Mouse (Mus musculus): ENCODE measurements around the gene Snai3. TPM values are rescaled to one million over a fixed set of nuclear protein-coding genes. Genes with fewer than 3 reads are reported as not detected.

The Snai3 gene
- polyA plus RNA-seq, 1 experiment from 2014 or later: 1.4 TPM

DNA sequence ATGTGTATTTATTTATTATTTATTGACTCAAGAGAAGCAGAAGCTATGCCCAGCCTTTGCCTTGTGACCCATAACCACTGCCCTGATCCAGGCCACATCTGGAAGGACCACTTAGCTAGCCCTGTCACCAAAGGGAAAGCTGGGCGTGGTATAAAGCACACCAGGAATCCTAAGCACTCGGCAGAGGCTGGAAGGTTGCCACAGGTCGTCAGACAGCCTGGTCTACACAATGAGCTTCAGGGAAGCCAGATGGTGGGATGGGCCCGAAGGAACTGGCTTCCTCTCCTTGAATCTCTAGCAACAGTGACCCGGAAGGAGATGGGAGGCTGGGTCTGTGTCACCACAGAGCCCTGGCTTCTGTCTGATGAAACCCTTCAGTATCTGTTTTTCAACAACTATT, 36.9 kb downstream of the Snai3 start:
- ATAC-seq (ENCODE audit: low FRiP score, low TSS enrichment) (no peak), DNase-seq (ENCODE audit: low spot score) (no peak)
- Histone ChIP-seq H3K27me3 (ENCODE audit: control insufficient read depth, insufficient read depth, low read length) (no peaks in the 10 kb centered on the region), H3K9ac (ENCODE audit: low read length) (no peak overlapping the region), H3K9me3 (ENCODE audit: control insufficient read depth, low read length) (no peaks in the 10 kb centered on the region), H3K27ac (replicated peaks) (no peak overlapping the region), H3K4me3 (ENCODE audit: low read depth, low read length) (no peak overlapping the region), H3K4me2 (replicated peaks; ENCODE audit: low read depth) (no peak overlapping the region), H3K36me3 (ENCODE audit: control insufficient read depth, insufficient read depth, low read length) (no peaks in the 10 kb centered on the region), H3K4me1 (replicated peaks; ENCODE audit: control insufficient read depth, insufficient read depth) (no peaks in the 10 kb centered on the region)
- 25% methylated on average over 5 of the region's 5 CpGs for WGBS
- TF ChIP-seq EP300 (optimal IDR thresholded peaks at IDR 0.05): no peak
- no peak for TF ChIP-seq CTCF (IDR thresholded peaks at IDR 0.05; ENCODE audit: low read depth)

DNA sequence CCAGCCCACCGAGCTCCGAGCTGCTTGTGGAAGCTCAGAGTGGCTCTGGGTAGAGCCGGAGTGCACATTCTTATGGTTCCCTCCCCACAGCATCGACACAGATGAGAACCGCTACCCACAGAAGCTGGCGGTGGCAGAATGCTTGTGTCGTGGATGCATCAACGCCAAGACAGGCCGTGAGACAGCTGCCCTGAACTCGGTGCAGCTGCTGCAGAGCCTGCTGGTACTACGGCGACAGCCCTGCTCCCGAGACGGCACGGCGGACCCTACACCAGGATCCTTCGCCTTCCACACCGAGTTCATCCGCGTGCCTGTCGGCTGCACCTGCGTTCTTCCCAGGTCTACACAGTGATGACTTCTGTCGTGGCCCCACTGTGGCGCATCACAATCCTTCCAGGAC, 37.3 kb downstream of the Snai3 start:
- Histone ChIP-seq H3K4me2 (replicated peaks; ENCODE audit: low read depth) (no peak overlapping the region), H3K4me3 (ENCODE audit: low read depth, low read length) (no peak overlapping the region), H3K36me3 (ENCODE audit: control insufficient read depth, insufficient read depth, low read length) (no peaks in the 10 kb centered on the region), H3K9me3 (ENCODE audit: control insufficient read depth, low read length) (no peaks in the 10 kb centered on the region), H3K27me3 (ENCODE audit: control insufficient read depth, insufficient read depth, low read length) (no peaks in the 10 kb centered on the region), H3K4me1 (replicated peaks; ENCODE audit: control insufficient read depth, insufficient read depth) (no peaks in the 10 kb centered on the region), H3K27ac (replicated peaks) (no peak overlapping the region), H3K9ac (ENCODE audit: low read length) (no peak overlapping the region)
- 87% methylated on average over 24 of the region's 24 CpGs for WGBS
- no peak for DNase-seq (ENCODE audit: low spot score)
- ATAC-seq (ENCODE audit: low FRiP score, low TSS enrichment): no peak
- TF ChIP-seq EP300 (optimal IDR thresholded peaks at IDR 0.05) (no peak), CTCF (IDR thresholded peaks at IDR 0.05; ENCODE audit: low read depth) (no peak)

DNA sequence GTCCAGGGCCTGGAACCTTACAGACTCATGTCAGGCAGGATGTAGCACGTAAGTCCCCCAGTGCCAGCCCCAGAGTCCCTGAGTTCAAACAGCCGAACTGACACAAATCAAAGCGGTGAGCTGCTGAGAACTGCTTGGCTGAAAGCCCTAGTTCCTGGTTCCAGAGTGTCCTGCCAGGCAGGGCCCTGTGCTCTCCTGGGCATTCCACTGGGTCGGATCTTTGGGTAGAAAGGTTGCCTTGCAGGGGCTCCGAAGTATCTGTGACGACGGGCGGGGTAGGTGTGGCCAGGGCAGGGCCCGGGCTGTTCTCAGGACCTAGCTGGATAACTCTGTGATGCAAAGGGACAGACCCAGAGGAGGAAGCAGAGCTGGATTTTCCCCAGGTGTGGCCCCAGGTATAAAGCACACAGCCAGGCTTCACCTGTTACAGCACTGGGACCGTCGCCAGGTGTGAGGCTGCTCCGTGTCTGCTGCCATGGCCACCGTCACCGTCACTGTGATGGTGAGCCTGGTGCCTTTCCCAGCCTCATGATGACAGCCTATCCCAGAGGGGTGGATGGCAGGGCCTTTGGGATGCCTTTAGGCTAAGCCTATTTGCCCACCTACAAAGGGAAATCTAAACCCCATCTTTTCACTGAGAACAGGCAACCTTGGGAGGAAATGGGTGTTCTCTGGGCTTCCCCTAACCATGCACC, 39.0 kb downstream of the Snai3 start, which contains the start of gene Il17c:
Il17c (plus strand) TSS at position 645 of the 695 bp plus-strand sequence.
- DNase-seq (ENCODE audit: low spot score) (peak; percentile 90), ATAC-seq (ENCODE audit: low FRiP score, low TSS enrichment) (peak; percentile 92)
- Histone ChIP-seq H3K4me2 (replicated peaks; ENCODE audit: low read depth) (no peak within 1 kb of the TSS), H3K27me3 (ENCODE audit: control insufficient read depth, insufficient read depth, low read length) (no peaks in the 10 kb centered on the region), H3K4me1 (replicated peaks; ENCODE audit: control insufficient read depth, insufficient read depth) (no peaks in the 10 kb centered on the region), H3K4me3 (ENCODE audit: low read depth, low read length) (no peak within 1 kb of the TSS), H3K9me3 (ENCODE audit: control insufficient read depth, low read length) (no peaks in the 10 kb centered on the region), H3K36me3 (ENCODE audit: control insufficient read depth, insufficient read depth, low read length) (0 out of 2 replicates have a peak, but pooled peaks cover 5% of the 10 kb centered on the region), H3K9ac (ENCODE audit: low read length) (no peak within 1 kb of the TSS), H3K27ac (replicated peaks) (peak within 1 kb of the TSS; percentile 37; the same call in 1 of the 2 replicates)
- 61% methylated on average over 14 of the region's 14 CpGs for WGBS
- TF ChIP-seq EP300 (optimal IDR thresholded peaks at IDR 0.05): no peak

GRCm38 (mm10) chr8:122419881-122420555, 40.5 kb downstream of the Snai3 start:
- H3K9me3 ChIP-seq (ENCODE audit: control insufficient read depth, low read length): no peaks in the 10 kb centered on the region
- no peak for TF ChIP-seq EP300 (optimal IDR thresholded peaks at IDR 0.05)
- TF ChIP-seq CTCF (IDR thresholded peaks at IDR 0.05; ENCODE audit: low read depth): no peak
- DNase-seq (ENCODE audit: low spot score) (no peak), ATAC-seq (ENCODE audit: low FRiP score, low TSS enrichment) (no peak)
- no peak overlapping the region for H3K9ac ChIP-seq (ENCODE audit: low read length)
- H3K27me3 ChIP-seq (ENCODE audit: control insufficient read depth, insufficient read depth, low read length): no peaks in the 10 kb centered on the region
- peaks cover 18% of the 10 kb centered on the region for H3K36me3 ChIP-seq (ENCODE audit: control insufficient read depth, insufficient read depth, low read length)
- WGBS: 62% methylated on average over 9 of the region's 9 CpGs
- H3K4me1 ChIP-seq (replicated peaks; ENCODE audit: control insufficient read depth, insufficient read depth): no peaks in the 10 kb centered on the region
- H3K4me2 ChIP-seq (replicated peaks; ENCODE audit: low read depth): no peak overlapping the region
- H3K4me3 ChIP-seq (ENCODE audit: low read depth, low read length): no peak overlapping the region
- H3K27ac ChIP-seq (replicated peaks): no peak overlapping the region; the same call in 1 of the 2 replicates

DNA sequence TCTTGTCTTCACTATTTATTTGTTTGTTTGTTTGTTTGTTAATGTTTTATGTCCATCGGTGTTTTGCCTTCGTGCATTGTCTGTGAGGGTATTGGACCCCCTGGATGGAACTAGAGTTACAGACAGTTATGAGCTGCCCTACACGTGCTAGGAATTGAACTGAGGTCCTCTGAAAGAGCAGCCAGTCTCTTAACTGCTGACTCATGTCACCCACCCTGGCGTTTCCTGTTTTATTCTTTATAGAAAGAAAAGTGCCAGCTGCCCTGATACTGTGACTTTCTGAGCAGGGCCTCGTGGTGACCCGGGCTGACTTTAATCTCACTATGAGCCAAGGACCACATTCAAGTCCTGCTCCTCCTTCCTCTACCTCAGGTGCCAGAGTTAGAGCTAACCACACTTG, 45.0 kb downstream of the Snai3 start:
- ATAC-seq (ENCODE audit: low FRiP score, low TSS enrichment): no peak
- no peak for TF ChIP-seq EP300 (optimal IDR thresholded peaks at IDR 0.05)
- no peak for TF ChIP-seq CTCF (IDR thresholded peaks at IDR 0.05; ENCODE audit: low read depth)
- H3K36me3 ChIP-seq (ENCODE audit: control insufficient read depth, insufficient read depth, low read length): peaks cover 48% of the 10 kb centered on the region

DNA sequence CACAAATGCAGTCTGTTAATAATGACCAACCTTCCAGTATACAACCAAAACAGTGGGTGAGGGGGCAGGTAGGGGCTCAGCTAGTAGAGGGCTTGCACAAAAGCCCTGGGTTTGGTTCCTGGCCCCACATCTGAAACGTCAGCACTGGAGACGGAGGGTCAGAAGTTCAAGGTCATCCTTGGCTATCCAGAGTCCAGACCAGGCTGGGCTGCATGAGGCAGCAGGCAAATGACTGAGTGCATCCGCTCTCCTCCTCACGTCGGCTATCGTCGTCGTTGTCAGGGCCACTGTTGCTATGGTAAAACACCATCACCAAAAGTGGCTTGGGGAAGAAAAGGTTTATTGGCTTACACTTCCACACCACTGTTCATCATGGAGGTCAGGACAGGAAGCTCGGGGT, 46.2 kb downstream of the Snai3 start:
- H3K4me2 ChIP-seq (replicated peaks; ENCODE audit: low read depth): no peak overlapping the region
- no peaks in the 10 kb centered on the region for H3K9me3 ChIP-seq (ENCODE audit: control insufficient read depth, low read length)
- WGBS: 84% methylated on average over 9 of the region's 9 CpGs
- DNase-seq (ENCODE audit: low spot score) (no peak), ATAC-seq (ENCODE audit: low FRiP score, low TSS enrichment) (no peak)
- no peaks in the 10 kb centered on the region for H3K4me1 ChIP-seq (replicated peaks; ENCODE audit: control insufficient read depth, insufficient read depth)
- no peak overlapping the region for H3K4me3 ChIP-seq (ENCODE audit: low read depth, low read length)
- H3K27ac ChIP-seq (replicated peaks): no peak overlapping the region
- TF ChIP-seq EP300 (optimal IDR thresholded peaks at IDR 0.05): no peak
- TF ChIP-seq CTCF (IDR thresholded peaks at IDR 0.05; ENCODE audit: low read depth): no peak
- no peak overlapping the region for H3K9ac ChIP-seq (ENCODE audit: low read length)
- no peaks in the 10 kb centered on the region for H3K27me3 ChIP-seq (ENCODE audit: control insufficient read depth, insufficient read depth, low read length)
- peaks cover 55% of the 10 kb centered on the region for H3K36me3 ChIP-seq (ENCODE audit: control insufficient read depth, insufficient read depth, low read length)

More for the DNA sequence above, 45.0 kb downstream of the Snai3 start:
- 77% methylated on average over 6 of the region's 6 CpGs for WGBS
- no peak overlapping the region for H3K9ac ChIP-seq (ENCODE audit: low read length)
- H3K4me1 ChIP-seq (replicated peaks; ENCODE audit: control insufficient read depth, insufficient read depth): no peaks in the 10 kb centered on the region
- H3K9me3 ChIP-seq (ENCODE audit: control insufficient read depth, low read length): no peaks in the 10 kb centered on the region
- no peaks in the 10 kb centered on the region for H3K27me3 ChIP-seq (ENCODE audit: control insufficient read depth, insufficient read depth, low read length)
- H3K4me3 ChIP-seq (ENCODE audit: low read depth, low read length): no peak overlapping the region
- no peak overlapping the region for H3K4me2 ChIP-seq (replicated peaks; ENCODE audit: low read depth)
- no peak for DNase-seq (ENCODE audit: low spot score)
- H3K27ac ChIP-seq (replicated peaks): no peak overlapping the region

Data from stomach, postnatal 0 days (tissue).